In the genomic region with DNA sequence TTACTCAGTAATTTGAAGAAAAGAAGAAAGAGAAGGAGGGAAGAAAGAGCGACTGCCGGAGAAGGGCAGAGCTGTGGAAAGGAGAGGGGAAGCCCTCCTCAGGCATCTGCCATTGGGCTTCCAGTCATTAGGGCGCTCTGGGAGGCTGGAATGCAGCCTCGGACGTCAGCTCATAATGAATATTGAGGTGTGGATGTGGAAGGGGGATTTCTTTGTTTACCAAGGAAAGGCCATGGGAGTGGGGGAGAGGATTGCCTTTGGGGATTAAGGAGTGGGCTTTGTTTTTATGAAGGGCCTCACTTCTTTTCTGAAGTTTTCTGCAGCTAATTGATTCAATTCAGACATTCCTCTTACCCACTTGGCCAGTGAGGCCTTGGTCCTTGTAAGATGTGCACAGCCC, we compare ENCODE assay signal across 15 mouse cellular contexts. TPM values are rescaled to one million over a fixed set of nuclear protein-coding genes. Genes with fewer than 3 reads are reported as not detected.
DNase-seq lines count a peak whose midpoint lies in the region; ATAC-seq and TF ChIP-seq lines count a peak whose summit lies in the region.
"Had no signal": no experiment of that assay in that cellular context is flagged by ENCODE, and none has a peak within 500 bp of the region (broad histone marks: within the 10 kb centered on the region; RNA-seq: fewer than 3 reads in every experiment).

No protein-coding gene starts in this region.

- peaks cover 39% of the 10 kb centered on the region for H3K27me3 ChIP-seq in forebrain, embryonic 12.5 days
- no peaks in the 10 kb centered on the region for H3K27me3 ChIP-seq in hindbrain, embryonic 15.5 days
- H3K27me3 ChIP-seq in neural tube, embryonic 12.5 days (replicated peaks): peaks cover 38% of the 10 kb centered on the region
- H3K27me3 ChIP-seq in heart, embryonic 11.5 days (ENCODE audit: control insufficient read depth, insufficient read depth, low read length): peaks cover 97% of the 10 kb centered on the region

- no peak for TF ChIP-seq POLR2A in lung, adult 2 months (IDR thresholded peaks at IDR 0.05; ENCODE audit: borderline replicate concordance, extremely low read depth, low read depth, low read length)

- H3K4me3 ChIP-seq in layer of hippocampus, adult 2 months: peak overlapping the region; percentile 4; the same call in 1 of the 2 replicates
- peak overlapping the region; percentile 95 for H3K4me3 ChIP-seq in forebrain, embryonic 12.5 days (replicated peaks)
- peak overlapping the region; percentile 19 for H3K4me3 ChIP-seq in hindbrain, embryonic 15.5 days
- peak overlapping the region; percentile 87 for H3K4me3 ChIP-seq in neural tube, embryonic 12.5 days
- H3K4me3 ChIP-seq in lung, adult 2 months (replicated peaks; ENCODE audit: extremely low read depth, low read depth, low read length): no peak overlapping the region
- H3K4me3 ChIP-seq in heart, embryonic 11.5 days (ENCODE audit: low read depth, low read length): no peak overlapping the region
- H3K4me3 ChIP-seq: embryonic facial prominence, embryonic 12.5 days; heart, embryonic 15.5 days; intestine, embryonic 15.5 days had no signal

- TF ChIP-seq CTCF in layer of hippocampus, adult 2 months (conservative IDR thresholded peaks at IDR 0.05): no peak
- no peak for TF ChIP-seq CTCF in lung, adult 2 months (IDR thresholded peaks at IDR 0.05; ENCODE audit: insufficient read depth, low read length)

- WGBS in forebrain, embryonic 12.5 days: under 1% methylated on average over 5 of the region's 5 CpGs
- 11% methylated on average over 5 of the region's 5 CpGs for WGBS in hindbrain, embryonic 15.5 days
- 2% methylated on average over 5 of the region's 5 CpGs for WGBS in neural tube, embryonic 12.5 days
- 16% methylated on average over 5 of the region's 5 CpGs for WGBS in lung, adult 2 months
- WGBS in heart, embryonic 11.5 days (ENCODE audit: insufficient replicate concordance): 4% methylated on average over 5 of the region's 5 CpGs

- no peaks in the 10 kb centered on the region for H3K9me3 ChIP-seq in forebrain, embryonic 12.5 days
- H3K9me3 ChIP-seq in hindbrain, embryonic 15.5 days: no peaks in the 10 kb centered on the region
- no peaks in the 10 kb centered on the region for H3K9me3 ChIP-seq in neural tube, embryonic 12.5 days
- H3K9me3 ChIP-seq in heart, embryonic 11.5 days (replicated peaks; ENCODE audit: control insufficient read depth, low read length): no peaks in the 10 kb centered on the region
- H3K9me3 ChIP-seq: embryonic facial prominence, embryonic 12.5 days; heart, embryonic 15.5 days; intestine, embryonic 15.5 days had no signal

- H3K4me2 ChIP-seq in forebrain, embryonic 12.5 days: peak overlapping the region; percentile 94
- peak overlapping the region; percentile 87 for H3K4me2 ChIP-seq in hindbrain, embryonic 15.5 days
- peak overlapping the region; percentile 90 for H3K4me2 ChIP-seq in neural tube, embryonic 12.5 days (replicated peaks)
- H3K4me2 ChIP-seq in heart, embryonic 11.5 days: no peak overlapping the region
- H3K4me2 ChIP-seq: embryonic facial prominence, embryonic 12.5 days; heart, embryonic 15.5 days; intestine, embryonic 15.5 days had no signal

- peak overlapping the region; percentile 97 for H3K27ac ChIP-seq in layer of hippocampus, adult 2 months
- peak overlapping the region; percentile 100 for H3K27ac ChIP-seq in forebrain, embryonic 12.5 days
- H3K27ac ChIP-seq in hindbrain, embryonic 15.5 days (replicated peaks): peak overlapping the region; percentile 97
- H3K27ac ChIP-seq in neural tube, embryonic 12.5 days: peak overlapping the region; percentile 98
- no peak overlapping the region for H3K27ac ChIP-seq in heart, embryonic 11.5 days (ENCODE audit: low read depth, low read length)
- H3K27ac ChIP-seq: embryonic facial prominence, embryonic 12.5 days; heart, embryonic 15.5 days; intestine, embryonic 15.5 days had no signal

- H3K9ac ChIP-seq in forebrain, embryonic 12.5 days: peak overlapping the region; percentile 100
- H3K9ac ChIP-seq in hindbrain, embryonic 15.5 days: peak overlapping the region; percentile 39
- peak overlapping the region; percentile 100 for H3K9ac ChIP-seq in neural tube, embryonic 12.5 days
- H3K9ac ChIP-seq in heart, embryonic 11.5 days (ENCODE audit: low read depth, low read length): no peak overlapping the region
- H3K9ac ChIP-seq: embryonic facial prominence, embryonic 12.5 days; heart, embryonic 15.5 days; intestine, embryonic 15.5 days had no signal

- ATAC-seq in forebrain, embryonic 12.5 days (ENCODE audit: low FRiP score): peak; percentile 44
- ATAC-seq in hindbrain, embryonic 15.5 days (ENCODE audit: low FRiP score, low read depth): no peak
- ATAC-seq in neural tube, embryonic 12.5 days (ENCODE audit: low FRiP score, low read depth): no peak
- no peak for ATAC-seq in heart, embryonic 11.5 days (replicated peaks; ENCODE audit: insufficient number of reproducible peaks, low FRiP score, low TSS enrichment)
- ATAC-seq: intestine, embryonic 15.5 days had no signal

- no peak for DNase-seq in layer of hippocampus, adult 2 months (ENCODE audit: low spot score in 2 of 2)
- DNase-seq in layer of hippocampus, adult 18-20 months (ENCODE audit: low spot score in 2 of 2): no peak
- DNase-seq in lung, adult 2 months: no peak
- no peak for DNase-seq in urinary bladder, postnatal 14 days (ENCODE audit: low spot score)
- DNase-seq: adrenal gland, postnatal 36 days; B cell, adult 2 months; kidney, postnatal 36 days; lung, postnatal 10 days had no signal

- peaks cover 66% of the 10 kb centered on the region for H3K36me3 ChIP-seq in forebrain, embryonic 12.5 days (replicated peaks)
- H3K36me3 ChIP-seq in hindbrain, embryonic 15.5 days: no peaks in the 10 kb centered on the region
- H3K36me3 ChIP-seq in neural tube, embryonic 12.5 days: peaks cover 25% of the 10 kb centered on the region
- no peaks in the 10 kb centered on the region for H3K36me3 ChIP-seq in heart, embryonic 11.5 days (ENCODE audit: control insufficient read depth, insufficient read depth, low read length)
- H3K36me3 ChIP-seq: embryonic facial prominence, embryonic 12.5 days; heart, embryonic 15.5 days; intestine, embryonic 15.5 days had no signal

- peaks cover 98% of the 10 kb centered on the region for H3K4me1 ChIP-seq in forebrain, embryonic 12.5 days
- H3K4me1 ChIP-seq in hindbrain, embryonic 15.5 days (replicated peaks): peaks cover 88% of the 10 kb centered on the region
- peaks cover 59% of the 10 kb centered on the region for H3K4me1 ChIP-seq in neural tube, embryonic 12.5 days
- no peaks in the 10 kb centered on the region for H3K4me1 ChIP-seq in lung, adult 2 months (ENCODE audit: control insufficient read depth, insufficient read depth, low read length)
- H3K4me1 ChIP-seq in heart, embryonic 11.5 days (ENCODE audit: control insufficient read depth, insufficient read depth, low read length): peaks cover 9% of the 10 kb centered on the region

RNA-seq across cellular contexts. Expression of a gene that starts 45.5 kb away (rescaled TPM):
- 100 to 1,000 TPM in 1 of 2 experiments, 10 to 100 TPM in 1; 76.5 to 101 TPM for total RNA-seq in layer of hippocampus, adult 2 months (2021)
- 10 to 100 TPM; 81.6 to 81.7 TPM for total RNA-seq in layer of hippocampus, adult 18-20 months (2021)
- 41.7 and 45.1 TPM in 2 replicates for polyA plus RNA-seq in forebrain, embryonic 12.5 days (2016; fragmentation: Nextera tagmentation; extraction: Ambion mirVana)
- 26.5 and 27.0 TPM in 2 replicates for polyA plus RNA-seq in hindbrain, embryonic 15.5 days (2015; fragmentation: Nextera tagmentation; extraction: Ambion mirVana)
- 45.6 and 48.5 TPM in 2 replicates for polyA plus RNA-seq in neural tube, embryonic 12.5 days (2016; fragmentation: Nextera tagmentation; extraction: Ambion mirVana)
- 57.5 and 61.4 TPM in 2 replicates for polyA plus RNA-seq in lung, adult 2 months (2012; rRNA removed)
- polyA plus RNA-seq in heart, embryonic 11.5 days (2014; fragmentation: Nextera tagmentation; extraction: Ambion mirVana): 23.9 and 28.1 TPM in 2 replicates

Comparison
In these comparisons a context has a peak if more than half of its experiments do, and no peak if none do; other contexts are left out.
1. H3K4me3 ChIP-seq: peak in layer of hippocampus, adult 2 months (single experiment), forebrain, embryonic 12.5 days (single experiment), hindbrain, embryonic 15.5 days (single experiment) and neural tube, embryonic 12.5 days (single experiment); none in lung, adult 2 months (single experiment) and heart, embryonic 11.5 days (single experiment).